Mouse (Mus musculus) liver, embryonic 16.5 days (tissue): ENCODE measurements at regions not wholly inside any gene's neighbourhood (a gene's known extent, or its start where the extent isn't known, plus 50 kb on each side); places are given as distances from the start of the nearest gene placed in this dataset.

Experiments
- ATAC-seq: fragments of 200-750 bp; cut with Nextera tagmentation; 2 replicates; pipeline ENCODE4 v1.8.0; 2017; ENCODE audit warnings: low read depth, mild to moderate bottlenecking, moderate number of reproducible peaks, moderate library complexity
- H3K27ac ChIP-seq: fragments of 300-500 bp; sonication (generic); 2 replicates; pipeline ENCODE4 v1.5.1; 2014; ENCODE audit warnings: mild to moderate bottlenecking, low read length
- H3K27me3 ChIP-seq: fragments of 300-500 bp; sonication (generic); 2 replicates; pipeline ENCODE4 v1.6.1; 2014; ENCODE audit warnings: low read depth, low read length, mixed read lengths; ENCODE audit not compliant: control insufficient read depth, insufficient read depth
- H3K36me3 ChIP-seq: fragments of 300-500 bp; sonication (generic); 2 replicates; pipeline ENCODE4 v1.6.1; 2014; ENCODE audit warnings: mild to moderate bottlenecking; ENCODE audit not compliant: control insufficient read depth, insufficient read depth
- H3K4me1 ChIP-seq: fragments of 300-500 bp; sonication (generic); 2 replicates; pipeline ENCODE4 v1.6.1; 2014; ENCODE audit warnings: low read depth, low read length, mixed read lengths; ENCODE audit not compliant: control insufficient read depth
- H3K4me2 ChIP-seq: fragments of 300-500 bp; sonication (generic); 2 replicates; pipeline ENCODE4 v1.6.1; 2014; ENCODE audit warnings: low read depth, low read length, mixed read lengths
- H3K4me3 ChIP-seq: fragments of 300-500 bp; sonication (generic); 2 replicates; pipeline ENCODE4 v1.5.1; 2014; ENCODE audit warnings: low read depth, mild to moderate bottlenecking, low read length
- H3K9ac ChIP-seq: fragments of 300-500 bp; sonication (generic); 2 replicates; pipeline ENCODE4 v1.6.1; 2014; ENCODE audit warnings: low read depth, low read length
- H3K9me3 ChIP-seq: fragments of 300-500 bp; sonication (generic); replicated peaks from 2 replicates; pipeline ENCODE4 v1.6.1; 2016; ENCODE audit warnings: low read length; ENCODE audit not compliant: control insufficient read depth
- WGBS: fragments of 180-500 bp; shearing (Covaris S2); extraction: QIAGEN DNeasy Blood & Tissue Kit; methylation state at CpG from one replicate; pipeline ENCODE4 v1.1.7; 2014; ENCODE audit not compliant: insufficient replicate concordance; 5-methylcytosine and 5-hydroxymethylcytosine counted together

GRCm38 (mm10) chr15:97501420-97501819, 204.2 kb downstream of the Rpap3 start:
- Histone ChIP-seq H3K36me3 (no peaks in the 10 kb centered on the region), H3K4me1 (no peaks in the 10 kb centered on the region), H3K27me3 (no peaks in the 10 kb centered on the region), H3K4me2 (no peak overlapping the region), H3K4me3 (no peak overlapping the region), H3K27ac (no peak overlapping the region), H3K9me3 (no peaks in the 10 kb centered on the region), H3K9ac (no peak overlapping the region)
- no peak for ATAC-seq
- 49% methylated on average over 9 of the region's 9 CpGs for WGBS

GRCm38 (mm10) chr15:97499821-97500385, 205.7 kb downstream of the Rpap3 start:
- Histone ChIP-seq H3K4me1 (no peaks in the 10 kb centered on the region), H3K4me3 (no peak overlapping the region), H3K27me3 (no peaks in the 10 kb centered on the region), H3K36me3 (no peaks in the 10 kb centered on the region), H3K9ac (no peak overlapping the region), H3K27ac (no peak overlapping the region), H3K4me2 (no peak overlapping the region), H3K9me3 (no peaks in the 10 kb centered on the region)
- WGBS: 46% methylated on average over 4 of the region's 4 CpGs
- no peak for ATAC-seq

DNA sequence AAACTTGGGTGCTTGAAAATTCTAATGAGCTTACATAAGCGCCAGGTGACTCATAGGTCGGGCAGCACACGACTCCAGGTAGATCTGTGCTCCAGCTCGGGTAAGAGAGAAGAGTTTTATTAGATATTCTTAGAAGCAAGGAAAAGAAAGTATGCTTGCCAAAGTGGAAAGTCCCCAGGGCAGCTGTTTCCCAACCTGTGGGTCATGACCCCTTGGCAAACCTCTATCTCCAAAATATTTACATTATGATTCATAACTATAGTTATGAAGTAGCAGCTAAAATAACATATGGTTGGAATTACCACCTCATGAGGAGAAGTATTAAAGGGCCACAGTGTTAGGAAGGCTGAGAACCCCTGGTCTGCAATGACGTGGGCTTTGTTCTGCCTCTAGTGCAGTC, 206.4 kb downstream of the Rpap3 start:
- 67% methylated on average over 5 of the region's 5 CpGs for WGBS
- H3K9ac ChIP-seq: no peak overlapping the region
- no peak overlapping the region for H3K4me3 ChIP-seq
- H3K36me3 ChIP-seq: no peaks in the 10 kb centered on the region
- H3K4me2 ChIP-seq: no peak overlapping the region
- no peaks in the 10 kb centered on the region for H3K27me3 ChIP-seq
- no peak overlapping the region for H3K27ac ChIP-seq
- H3K9me3 ChIP-seq: no peaks in the 10 kb centered on the region
- H3K4me1 ChIP-seq: no peaks in the 10 kb centered on the region
- ATAC-seq: no peak

- WGBS: 69% methylated on average over 3 of the region's 3 CpGs
- Histone ChIP-seq H3K27me3 (no peaks in the 10 kb centered on the region), H3K36me3 (no peaks in the 10 kb centered on the region), H3K9me3 (no peaks in the 10 kb centered on the region), H3K27ac (no peak overlapping the region), H3K9ac (no peak overlapping the region), H3K4me1 (no peaks in the 10 kb centered on the region), H3K4me3 (no peak overlapping the region), H3K4me2 (no peak overlapping the region)
- ATAC-seq: no peak
Observed at GRCm38 (mm10) chr15:97498375-97498774, 207.2 kb downstream of the Rpap3 start.

- H3K27ac ChIP-seq: no peak overlapping the region
- no peaks in the 10 kb centered on the region for H3K36me3 ChIP-seq
- H3K9ac ChIP-seq: no peak overlapping the region
- H3K27me3 ChIP-seq: no peaks in the 10 kb centered on the region
- WGBS: 64% methylated on average over 3 of the region's 3 CpGs
- H3K4me3 ChIP-seq: no peak overlapping the region
- no peak for ATAC-seq
- no peaks in the 10 kb centered on the region for H3K9me3 ChIP-seq
- H3K4me2 ChIP-seq: no peak overlapping the region
- H3K4me1 ChIP-seq: no peaks in the 10 kb centered on the region
Observed at GRCm38 (mm10) chr15:97496026-97496425, 209.6 kb downstream of the Rpap3 start.

DNA sequence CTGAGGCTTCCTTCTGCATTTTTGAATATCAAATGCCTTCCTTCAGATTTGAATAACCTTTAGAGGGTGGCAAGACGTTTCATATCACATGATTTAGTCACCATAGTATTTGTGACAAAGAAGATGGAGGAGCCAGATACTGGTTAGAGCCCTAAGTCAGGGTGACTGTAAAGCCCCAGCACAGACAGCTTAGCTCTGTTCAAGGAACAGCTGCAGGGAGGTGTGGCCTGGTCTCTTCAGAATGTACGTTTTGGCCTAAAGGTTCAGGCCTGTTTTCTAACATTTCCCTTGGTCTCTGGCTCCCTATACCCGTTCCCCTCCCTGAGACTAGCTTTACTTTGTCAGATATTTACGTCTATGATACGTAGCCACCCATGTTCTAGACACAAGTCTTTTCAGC, 212.3 kb downstream of the Rpap3 start:
- Histone ChIP-seq H3K9ac (no peak overlapping the region), H3K27me3 (no peaks in the 10 kb centered on the region), H3K36me3 (no peaks in the 10 kb centered on the region), H3K4me1 (no peaks in the 10 kb centered on the region), H3K4me2 (no peak overlapping the region), H3K27ac (no peak overlapping the region), H3K9me3 (no peaks in the 10 kb centered on the region), H3K4me3 (no peak overlapping the region)
- ATAC-seq: no peak
- WGBS: 61% methylated on average over 5 of the region's 5 CpGs

DNA sequence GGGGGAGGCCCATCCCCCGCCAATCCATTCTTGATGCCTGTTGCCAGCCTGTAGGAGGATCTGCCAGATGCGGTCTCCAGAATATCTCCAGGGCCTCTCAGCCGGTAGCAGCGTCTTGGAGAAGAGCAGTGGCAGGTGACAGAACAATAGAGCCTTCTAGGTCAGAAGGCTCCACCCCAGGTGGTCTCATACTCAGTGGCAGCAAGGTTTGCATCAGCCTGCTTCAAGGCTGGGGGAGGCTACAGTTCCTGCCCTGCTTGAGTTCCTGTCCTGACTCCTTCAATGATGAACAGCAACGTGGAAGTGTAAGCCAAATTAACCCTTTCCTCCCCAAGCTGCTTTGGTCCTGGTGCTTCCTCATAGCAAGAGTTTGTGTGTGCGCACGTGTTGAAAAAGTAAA, 213.8 kb downstream of the Rpap3 start:
- H3K36me3 ChIP-seq: no peaks in the 10 kb centered on the region
- no peak overlapping the region for H3K4me2 ChIP-seq
- 68% methylated on average over 7 of the region's 7 CpGs for WGBS
- H3K27ac ChIP-seq: no peak overlapping the region
- no peak for ATAC-seq
- H3K4me3 ChIP-seq: no peak overlapping the region
- H3K4me1 ChIP-seq: no peaks in the 10 kb centered on the region
- no peaks in the 10 kb centered on the region for H3K27me3 ChIP-seq
- no peaks in the 10 kb centered on the region for H3K9me3 ChIP-seq
- no peak overlapping the region for H3K9ac ChIP-seq

DNA sequence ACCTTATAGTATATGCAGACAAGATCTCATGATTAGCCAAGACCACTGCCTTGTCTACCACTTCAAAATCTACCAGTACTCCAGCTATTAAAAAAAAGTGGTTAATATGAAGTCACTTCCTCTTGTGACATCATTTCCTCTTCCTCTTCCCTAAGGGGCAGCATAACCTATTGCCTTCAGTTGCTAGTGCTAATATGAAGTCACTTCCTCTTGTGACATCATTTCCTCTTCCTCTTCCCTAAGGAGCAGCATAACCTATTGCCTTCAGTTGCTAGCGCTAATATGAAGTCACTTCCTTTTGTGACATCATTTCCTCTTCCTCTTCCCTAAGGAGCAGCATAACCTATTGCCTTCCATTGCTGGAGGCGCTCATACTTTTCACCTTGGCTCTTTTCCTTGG, 218.2 kb downstream of the Rpap3 start:
- Histone ChIP-seq H3K27ac (no peak overlapping the region), H3K4me3 (no peak overlapping the region), H3K4me2 (no peak overlapping the region), H3K36me3 (no peaks in the 10 kb centered on the region), H3K27me3 (no peaks in the 10 kb centered on the region), H3K9ac (no peak overlapping the region), H3K9me3 (no peaks in the 10 kb centered on the region), H3K4me1 (no peaks in the 10 kb centered on the region)
- no peak for ATAC-seq
- 65% methylated on average over 2 of the region's 2 CpGs for WGBS

DNA sequence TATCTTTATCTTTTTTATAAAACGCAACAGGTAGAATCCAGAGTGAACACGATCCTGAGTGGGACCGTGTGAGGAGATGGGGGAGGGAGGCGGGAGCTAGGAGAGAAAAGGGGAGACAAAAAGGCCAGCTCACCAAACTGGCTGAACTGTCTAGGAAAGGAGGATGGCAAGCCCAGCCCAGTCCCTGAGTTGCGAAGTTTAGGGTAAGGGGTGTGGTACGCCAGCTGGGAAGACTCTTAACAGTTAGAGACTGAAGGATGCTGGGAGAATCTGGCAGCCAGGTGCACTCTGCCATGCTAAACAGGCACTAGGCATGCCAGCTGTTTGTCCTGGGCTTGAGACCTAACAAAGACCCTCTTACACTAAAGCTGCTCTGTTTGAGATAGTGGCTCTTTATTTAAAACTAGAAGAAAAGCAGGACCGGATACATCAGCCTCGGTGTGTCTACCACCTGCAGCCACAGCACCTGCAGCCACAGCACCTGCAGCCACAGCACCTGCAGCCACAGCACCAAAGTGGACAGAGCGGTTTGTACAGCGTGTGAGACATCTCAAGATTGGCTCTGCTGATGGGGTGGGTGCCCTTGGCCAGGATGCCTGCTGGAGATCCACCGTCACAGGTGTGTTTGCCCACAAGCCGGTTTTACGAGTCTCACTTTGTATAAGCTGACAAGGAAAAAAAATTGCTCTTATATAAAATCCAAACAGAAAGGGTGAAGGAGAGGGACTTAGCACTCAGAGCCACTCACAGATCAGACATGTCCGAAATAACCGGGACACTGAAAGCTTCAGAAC, 225.1 kb upstream of the Amigo2 start:
- ATAC-seq: no peak
- Histone ChIP-seq H3K27ac (no peak overlapping the region), H3K9me3 (no peaks in the 10 kb centered on the region), H3K4me3 (no peak overlapping the region), H3K36me3 (no peaks in the 10 kb centered on the region), H3K9ac (no peak overlapping the region), H3K4me2 (no peak overlapping the region), H3K4me1 (no peaks in the 10 kb centered on the region; the same call in 1 of the 2 replicates), H3K27me3 (no peaks in the 10 kb centered on the region)
- 77% methylated on average over 15 of the region's 15 CpGs for WGBS
